Mouse (Mus musculus) embryonic facial prominence, embryonic 11.5 days (tissue): ENCODE results near the gene Mxra7. TPM values are rescaled to one million over a fixed set of nuclear protein-coding genes. Genes with fewer than 3 reads are reported as not detected.
"Not testable (repeated sequence)": the region's sequence is repeated elsewhere in the genome, so short reads cannot be mapped to it uniquely, and the experiment has no call there.

ENCODE experiments used
- ATAC-seq: fragments of 200-750 bp; cut with Nextera tagmentation; replicated peaks from 2 replicates; pipeline ENCODE4 v1.8.0; 2017; ENCODE audit warnings: low read depth; ENCODE audit not compliant: insufficient number of reproducible peaks, low FRiP score, low TSS enrichment
- DNase-seq: peaks from one replicate; pipeline ENCODE4 v3.0.0-alpha.2; 2015; ENCODE audit warnings: low spot score
- H3K27ac ChIP-seq: fragments of 300-500 bp; sonication (generic); replicated peaks from 2 replicates; pipeline ENCODE4 v1.5.1; 2014; ENCODE audit warnings: mild to moderate bottlenecking, low read depth, low read length, control low read depth
- H3K27me3 ChIP-seq: fragments of 300-500 bp; sonication (generic); 2 replicates; pipeline ENCODE4 v1.6.1; 2014; ENCODE audit warnings: mild to moderate bottlenecking, low read length, moderate library complexity, mixed read lengths; ENCODE audit not compliant: control insufficient read depth, insufficient read depth
- H3K36me3 ChIP-seq: fragments of 300-500 bp; sonication (generic); replicated peaks from 2 replicates; pipeline ENCODE4 v1.6.1; 2014; ENCODE audit warnings: low read depth, mild to moderate bottlenecking, low read length, moderate library complexity, mixed read lengths; ENCODE audit not compliant: control insufficient read depth, insufficient read depth
- H3K4me1 ChIP-seq: fragments of 300-500 bp; sonication (generic); 2 replicates; pipeline ENCODE4 v1.6.1; 2014; ENCODE audit warnings: low read length, mixed read lengths; ENCODE audit not compliant: control insufficient read depth, insufficient read depth
- H3K4me2 ChIP-seq: fragments of 300-500 bp; sonication (generic); 2 replicates; pipeline ENCODE4 v1.6.1; 2014; ENCODE audit warnings: low read depth, mild to moderate bottlenecking, control low read depth, low read length, moderate library complexity
- H3K4me3 ChIP-seq: fragments of 300-500 bp; sonication (generic); 2 replicates; pipeline ENCODE4 v1.5.1; 2014; ENCODE audit warnings: low read depth, low read length, control low read depth
- H3K9ac ChIP-seq: fragments of 300-500 bp; sonication (generic); replicated peaks from 2 replicates; pipeline ENCODE4 v1.6.1; 2014; ENCODE audit warnings: mild to moderate bottlenecking, control low read depth, low read length
- H3K9me3 ChIP-seq: fragments of 300-500 bp; sonication (generic); replicated peaks from 2 replicates; pipeline ENCODE4 v1.6.1; 2016; ENCODE audit warnings: mild to moderate bottlenecking, low read length, inconsistent platforms, mixed read lengths; ENCODE audit not compliant: control insufficient read depth
- WGBS: fragments of 180-500 bp; shearing (Covaris S2); extraction: QIAGEN DNeasy Blood & Tissue Kit; methylation state at CpG from one replicate; pipeline ENCODE4 v1.1.7; 2014; 5-methylcytosine and 5-hydroxymethylcytosine counted together
- polyA plus RNA-seq: library from polyadenylated mRNA; unstranded; fragments of >200 nt; fragmentation: Nextera tagmentation; extraction: Ambion mirVana; gene quantifications from 2 replicates; pipeline ENCODE4 v1.2.1, GENCODE M21; 2014

Gene Mxra7
- polyA plus RNA-seq, 1 experiment from 2014 or later = 18.1 TPM

DNA sequence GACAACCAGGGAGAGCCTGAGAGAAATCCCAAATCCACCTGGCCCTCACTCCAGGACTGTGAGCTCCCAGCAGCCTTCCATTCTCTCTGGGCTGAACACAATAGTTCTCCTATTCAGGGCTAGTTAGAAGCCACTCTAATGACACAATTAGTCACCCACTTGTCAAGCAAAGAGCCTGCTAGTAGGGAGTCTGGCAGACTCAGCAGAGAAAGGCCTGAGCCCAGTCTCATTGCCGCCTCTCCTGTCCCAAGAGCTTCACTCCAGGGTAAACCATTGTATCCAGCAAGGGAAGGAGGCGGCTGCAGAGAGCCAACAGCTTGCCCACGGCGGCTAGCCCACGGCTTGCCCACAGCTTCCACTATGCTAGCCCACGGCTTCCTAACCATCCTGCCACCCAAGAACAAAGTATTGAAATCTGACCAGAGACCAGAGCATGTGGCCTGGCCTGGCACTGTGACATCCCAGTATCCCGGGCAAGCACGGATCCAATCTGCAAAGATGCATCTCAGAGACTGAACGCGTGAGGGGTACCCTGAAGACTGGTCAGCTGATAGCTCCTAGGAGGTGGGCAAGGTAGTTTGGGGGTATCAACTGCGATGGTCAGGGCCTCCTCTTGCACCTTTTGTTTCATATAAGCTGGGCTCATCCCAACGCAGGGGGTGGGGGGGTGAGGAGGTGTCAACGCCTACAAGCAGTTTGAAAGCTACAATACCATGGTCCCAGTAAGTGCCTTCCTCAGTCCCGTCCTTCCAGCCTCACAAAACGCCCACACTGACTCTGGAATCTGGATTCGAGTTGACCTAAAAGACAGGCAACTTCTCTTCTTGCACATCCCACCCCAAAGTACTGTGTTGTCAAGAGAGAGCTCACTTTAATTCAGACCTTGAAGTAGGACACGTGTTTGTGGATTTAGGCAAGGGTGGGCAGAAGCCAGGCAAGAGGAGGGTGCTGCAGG lies 1.0 kb downstream of the Mxra7 start:
- H3K4me2 ChIP-seq = peak overlapping the region; percentile 76
- DNase-seq = no peak
- H3K4me1 ChIP-seq = peaks cover 5% of the 10 kb centered on the region; the same call in 1 of the 2 replicates
- WGBS = 19% methylated on average over 17 of the region's 17 CpGs
- no peaks in the 10 kb centered on the region for H3K9me3 ChIP-seq
- peak overlapping the region; percentile 37; the same call in 1 of the 2 replicates for H3K27ac ChIP-seq
- no peaks in the 10 kb centered on the region for H3K36me3 ChIP-seq
- H3K4me3 ChIP-seq = peak overlapping the region; percentile 61
- no peak for ATAC-seq
- H3K27me3 ChIP-seq = no peaks in the 10 kb centered on the region
- peak overlapping the region; percentile 74 for H3K9ac ChIP-seq

DNA sequence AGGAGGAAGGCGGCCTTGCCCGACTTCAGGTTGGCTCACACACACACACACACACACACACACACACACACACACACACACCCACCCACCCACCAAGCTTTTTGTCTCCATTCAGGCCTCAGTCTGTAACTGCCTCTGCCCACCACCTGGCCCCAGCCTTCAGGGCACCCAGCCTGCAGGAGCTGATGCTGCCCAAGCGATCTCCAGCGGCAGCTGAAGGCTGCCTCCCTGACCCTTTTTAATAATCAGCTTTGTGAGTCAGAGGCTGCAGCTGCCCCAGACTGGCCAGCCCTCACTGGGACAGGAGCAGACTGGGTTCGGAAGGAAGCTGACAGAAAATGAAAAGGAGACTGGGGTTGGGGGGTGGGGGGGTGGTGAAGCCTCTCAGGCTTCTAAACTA lies 2.6 kb downstream of the Mxra7 start:
- WGBS = 56% methylated on average over 5 of the region's 5 CpGs
- Histone ChIP-seq H3K36me3 (no peaks in the 10 kb centered on the region), H3K4me2 (peak overlapping the region; percentile 15; the same call in 1 of the 2 replicates), H3K27me3 (no peaks in the 10 kb centered on the region), H3K27ac (no peak overlapping the region), H3K9ac (no peak overlapping the region), H3K9me3 (no peaks in the 10 kb centered on the region), H3K4me1 (peaks cover 5% of the 10 kb centered on the region; the same call in 1 of the 2 replicates), H3K4me3 (no peak overlapping the region)
- no peak for ATAC-seq
- DNase-seq = no peak

- H3K9me3 ChIP-seq, H3K27ac ChIP-seq, ATAC-seq, H3K36me3 ChIP-seq, H3K9ac ChIP-seq, H3K27me3 ChIP-seq, H3K4me3 ChIP-seq, DNase-seq, H3K4me2 ChIP-seq, H3K4me1 ChIP-seq: not testable (repeated sequence)
- 98% methylated on average over 10 of the region's 10 CpGs for whole genome bisulfite sequencing
These were observed 4.0 kb downstream of the Mxra7 start for GRCm38 (mm10) chr11:116823885-116824284.

- no peak overlapping the region for H3K4me2 ChIP-seq
- 97% methylated on average over 2 of the region's 2 CpGs for WGBS
- ATAC-seq = no peak
- no peaks in the 10 kb centered on the region for H3K36me3 ChIP-seq
- H3K27ac ChIP-seq = no peak overlapping the region
- DNase-seq = no peak
- H3K9ac ChIP-seq = no peak overlapping the region
- no peak overlapping the region for H3K4me3 ChIP-seq
- no peaks in the 10 kb centered on the region for H3K27me3 ChIP-seq
- peaks cover 5% of the 10 kb centered on the region; the same call in 1 of the 2 replicates for H3K4me1 ChIP-seq
- no peaks in the 10 kb centered on the region for H3K9me3 ChIP-seq
These were observed 4.6 kb downstream of the Mxra7 start for GRCm38 (mm10) chr11:116823255-116823654.

DNA sequence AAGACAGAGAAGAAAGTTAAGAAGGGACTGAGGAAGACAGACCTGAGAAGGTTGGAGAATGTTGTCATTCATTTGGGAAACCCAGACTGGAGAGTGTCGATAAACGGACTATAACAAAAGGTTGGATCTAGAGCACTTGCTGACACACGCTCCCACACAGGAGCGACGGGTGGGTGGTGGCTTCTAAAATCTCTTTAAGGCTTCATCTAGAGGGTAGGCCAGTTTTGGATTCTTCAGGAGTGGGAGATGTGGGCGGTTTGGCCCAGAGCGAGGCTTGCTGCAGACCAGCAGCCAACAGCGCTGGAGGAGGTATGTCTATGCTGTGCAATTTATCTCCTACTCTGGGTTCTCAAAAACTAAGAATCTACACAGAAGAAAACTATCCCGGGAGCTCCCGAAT lies 5.2 kb downstream of the Mxra7 start:
- ATAC-seq (no peak), DNase-seq (no peak)
- Histone ChIP-seq H3K36me3 (no peaks in the 10 kb centered on the region), H3K27ac (no peak overlapping the region), H3K4me3 (no peak overlapping the region), H3K9me3 (no peaks in the 10 kb centered on the region), H3K9ac (no peak overlapping the region), H3K4me2 (no peak overlapping the region), H3K27me3 (no peaks in the 10 kb centered on the region), H3K4me1 (peaks cover 5% of the 10 kb centered on the region; the same call in 1 of the 2 replicates)
- 92% methylated on average over 10 of the region's 10 CpGs for WGBS

DNA sequence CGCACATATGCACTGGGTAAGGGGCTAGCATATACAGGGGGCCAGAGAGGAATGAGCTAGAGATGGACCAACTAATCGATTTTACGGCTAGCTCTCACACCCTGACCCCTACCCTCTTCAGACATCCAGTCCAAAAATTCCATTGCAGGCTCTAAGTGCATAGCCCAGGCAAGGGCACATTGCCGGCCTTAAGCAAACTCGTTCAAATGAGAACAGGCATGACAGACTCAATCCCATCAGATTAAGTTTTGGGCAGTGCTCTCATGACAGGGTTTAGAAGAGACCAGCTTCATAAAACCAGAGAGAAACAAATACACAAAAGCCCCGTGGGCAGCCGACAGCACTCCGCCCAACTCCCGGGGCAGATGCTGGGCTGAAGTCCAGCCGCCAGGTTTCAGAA lies 5.6 kb downstream of the Mxra7 start:
- Histone ChIP-seq H3K27ac (no peak overlapping the region), H3K4me3 (no peak overlapping the region), H3K9ac (no peak overlapping the region), H3K27me3 (no peaks in the 10 kb centered on the region), H3K9me3 (no peaks in the 10 kb centered on the region), H3K4me1 (peaks cover 2% of the 10 kb centered on the region; the same call in 1 of the 2 replicates), H3K36me3 (no peaks in the 10 kb centered on the region), H3K4me2 (no peak overlapping the region)
- WGBS = 74% methylated on average over 10 of the region's 10 CpGs
- DNase-seq (no peak), ATAC-seq (no peak)

DNA sequence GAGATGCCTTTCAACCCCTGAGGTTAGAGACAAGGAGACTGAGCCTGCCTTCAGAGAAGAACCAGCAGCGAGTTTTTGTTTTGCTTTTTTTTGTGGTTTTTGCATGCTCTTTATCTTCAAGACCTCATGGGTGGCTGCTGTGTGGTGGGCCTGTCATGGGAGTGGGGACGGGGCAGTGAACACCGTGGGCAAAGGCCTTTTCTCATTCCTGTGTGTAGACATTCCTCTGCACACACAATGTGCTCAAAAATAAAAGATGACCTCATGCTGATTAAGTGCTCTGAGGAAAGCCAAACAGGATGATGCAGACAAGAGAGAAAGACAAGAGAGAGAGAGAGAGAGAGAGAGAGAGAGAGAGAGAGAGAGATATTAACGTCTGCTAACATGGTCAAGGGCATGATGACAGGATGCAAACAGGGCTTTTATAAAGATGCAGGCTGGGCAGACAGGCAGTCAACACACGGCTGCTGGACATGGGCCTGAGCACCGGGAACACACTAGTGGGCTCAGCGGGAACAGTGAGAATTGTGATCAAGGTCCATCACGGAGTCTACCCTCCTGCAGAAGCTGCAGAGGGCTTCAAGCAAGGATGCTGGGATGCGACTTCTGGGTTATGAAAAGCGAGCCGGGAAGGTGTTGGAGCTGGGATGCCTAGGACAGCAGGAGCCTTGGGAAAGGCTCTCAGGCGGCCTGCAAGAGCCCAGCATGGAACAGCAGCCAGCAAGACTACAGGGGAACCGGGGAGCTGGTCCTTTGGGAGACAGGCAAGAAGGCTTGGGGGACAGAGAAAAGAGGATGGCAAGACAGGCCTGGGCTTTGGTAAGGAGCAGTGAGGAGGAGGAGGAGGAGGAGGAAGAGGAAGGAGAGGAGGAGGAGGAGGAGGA lies 6.5 kb downstream of the Mxra7 start:
- ATAC-seq (no peak), DNase-seq (no peak)
- Histone ChIP-seq H3K4me1 (no peaks in the 10 kb centered on the region), H3K9ac (no peak overlapping the region), H3K27me3 (no peaks in the 10 kb centered on the region), H3K4me2 (no peak overlapping the region), H3K36me3 (no peaks in the 10 kb centered on the region), H3K27ac (no peak overlapping the region), H3K4me3 (no peak overlapping the region), H3K9me3 (no peaks in the 10 kb centered on the region)
- 66% methylated on average over 13 of the region's 13 CpGs for WGBS
